Mouse (Mus musculus) E14TG2a.4 (cell line): ENCODE data around the gene Cdc25a.

Experiments
- H3K27me3 ChIP-seq: 2 replicates; pipeline ENCODE4 v1.6.1; 2014; ENCODE audit warnings: low read length, control low read depth; ENCODE audit not compliant: insufficient read depth
- H3K36me3 ChIP-seq: 2 replicates; pipeline ENCODE4 v1.6.1; 2014; ENCODE audit warnings: low read length, control low read depth; ENCODE audit not compliant: insufficient read depth
- H3K4me1 ChIP-seq: replicated peaks from 2 replicates; pipeline ENCODE4 v1.6.1; 2014; ENCODE audit warnings: low read depth, low read length, control low read depth
- H3K4me3 ChIP-seq: replicated peaks from 2 replicates; pipeline ENCODE4 v1.5.1; 2014; ENCODE audit warnings: mild to moderate bottlenecking, low read length
- H3K9me3 ChIP-seq: 2 replicates; pipeline ENCODE4 v1.6.1; 2014; ENCODE audit warnings: low read length, control low read depth
- CTCF ChIP-seq: conservative IDR thresholded peaks from 2 replicates; pipeline ENCODE4 v1.5.1; 2014; ENCODE audit warnings: low read length
- NANOG ChIP-seq: IDR thresholded peaks from 2 replicates; pipeline ENCODE4 v1.6.1; 2014; ENCODE audit warnings: borderline replicate concordance, low read length, mixed read lengths
- POU5F1 ChIP-seq: IDR thresholded peaks from 2 replicates; pipeline ENCODE4 v1.6.1; 2014; ENCODE audit warnings: low read length, borderline replicate concordance

The Cdc25a gene

DNA sequence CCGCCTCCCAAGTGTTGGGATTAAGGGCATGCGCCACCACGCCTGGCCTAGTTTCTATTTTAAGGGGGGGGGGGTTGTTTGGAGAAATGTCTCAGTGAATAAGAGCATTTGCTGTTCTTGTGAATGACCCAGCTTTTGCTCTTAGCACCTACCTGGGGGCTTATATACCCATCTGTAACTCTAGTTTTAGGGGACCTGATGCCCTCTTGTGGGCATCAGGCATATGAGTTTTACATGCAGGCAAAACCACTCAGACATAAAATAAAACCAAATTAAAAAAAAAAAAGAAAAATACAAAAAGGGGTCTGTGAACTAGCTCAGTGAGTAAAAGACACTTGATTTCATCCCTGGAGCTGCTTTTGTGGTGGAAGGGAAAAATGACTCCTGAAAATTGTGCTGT lies 64.0 kb downstream of the Cdc25a start:
- H3K36me3 ChIP-seq: no peaks in the 10 kb centered on the region
- no peak overlapping the region for H3K4me3 ChIP-seq
- H3K4me1 ChIP-seq: peaks cover 59% of the 10 kb centered on the region
- TF ChIP-seq NANOG (no peak), CTCF (peak; percentile 35), POU5F1 (no peak)
- H3K27me3 ChIP-seq: no peaks in the 10 kb centered on the region
- no peaks in the 10 kb centered on the region for H3K9me3 ChIP-seq

- H3K9me3 ChIP-seq: no peaks in the 10 kb centered on the region
- H3K36me3 ChIP-seq: no peaks in the 10 kb centered on the region
- no peaks in the 10 kb centered on the region for H3K27me3 ChIP-seq
- H3K4me3 ChIP-seq: no peak overlapping the region
- H3K4me1 ChIP-seq: peaks cover 43% of the 10 kb centered on the region
- TF ChIP-seq POU5F1 (no peak), CTCF (no peak), NANOG (no peak)
Observed at GRCm38 (mm10) chr9:109942796-109943195, 67.4 kb downstream of the Cdc25a start.
